Mouse (Mus musculus): ENCODE data around the gene Vmn1r173.
"Not testable (repeated sequence)": the region's sequence is repeated elsewhere in the genome, so short reads cannot be mapped to it uniquely, and the experiment has no call there.

The Vmn1r173 gene

GRCm38 (mm10) chr7:23700403-23700802, at the start of gene Vmn1r173:
TSS of gene Vmn1r173 (plus strand) at chr7:23700703.
- not testable (repeated sequence) for DNase-seq

- DNase-seq, result no peak
Measured at GRCm38 (mm10) chr7:23658016-23658415, 42.5 kb upstream of the Vmn1r173 start, which contains the start of gene Vmn1r172. TSS of gene Vmn1r172 (plus strand) at chr7:23658316.

- not testable (repeated sequence) for DNase-seq
Measured at GRCm38 (mm10) chr7:23751970-23752369, 51.5 kb downstream of the Vmn1r173 start, which contains the start of gene Vmn1r174. TSS of gene Vmn1r174 (plus strand) at chr7:23752270.

Data from heart, adult 11 months (tissue).